Mouse (Mus musculus) CH12.LX (cell line): ENCODE measurements at regions not wholly inside any gene's neighbourhood (a gene's known extent, or its start where the extent isn't known, plus 50 kb on each side); places are given as distances from the start of the nearest gene placed in this dataset.

Source experiments
- EP300 ChIP-seq: IDR thresholded peaks from 2 replicates; pipeline ENCODE4 v1.6.1; 2011; ENCODE audit warnings: low read length, improper control_type of control experiment
- MXI1 ChIP-seq: IDR thresholded peaks from 2 replicates; pipeline ENCODE4 v1.6.1; 2011; ENCODE audit warnings: mild to moderate bottlenecking, low read depth, low read length, improper control_type of control experiment
- NELFE ChIP-seq: IDR thresholded peaks from 2 replicates; pipeline ENCODE4 v1.6.1; 2011; ENCODE audit warnings: low read depth, low read length, improper control_type of control experiment
- NRF1 ChIP-seq: IDR thresholded peaks from 2 replicates; pipeline ENCODE4 v1.6.1; 2014; ENCODE audit warnings: low read depth, mild to moderate bottlenecking, inconsistent platforms, low read length, improper control_type of control experiment, moderate library complexity
- TCF12 ChIP-seq: IDR thresholded peaks from 2 replicates; pipeline ENCODE4 v1.6.1; 2014; ENCODE audit warnings: low read depth, mild to moderate bottlenecking, inconsistent platforms, low read length, improper control_type of control experiment

DNA sequence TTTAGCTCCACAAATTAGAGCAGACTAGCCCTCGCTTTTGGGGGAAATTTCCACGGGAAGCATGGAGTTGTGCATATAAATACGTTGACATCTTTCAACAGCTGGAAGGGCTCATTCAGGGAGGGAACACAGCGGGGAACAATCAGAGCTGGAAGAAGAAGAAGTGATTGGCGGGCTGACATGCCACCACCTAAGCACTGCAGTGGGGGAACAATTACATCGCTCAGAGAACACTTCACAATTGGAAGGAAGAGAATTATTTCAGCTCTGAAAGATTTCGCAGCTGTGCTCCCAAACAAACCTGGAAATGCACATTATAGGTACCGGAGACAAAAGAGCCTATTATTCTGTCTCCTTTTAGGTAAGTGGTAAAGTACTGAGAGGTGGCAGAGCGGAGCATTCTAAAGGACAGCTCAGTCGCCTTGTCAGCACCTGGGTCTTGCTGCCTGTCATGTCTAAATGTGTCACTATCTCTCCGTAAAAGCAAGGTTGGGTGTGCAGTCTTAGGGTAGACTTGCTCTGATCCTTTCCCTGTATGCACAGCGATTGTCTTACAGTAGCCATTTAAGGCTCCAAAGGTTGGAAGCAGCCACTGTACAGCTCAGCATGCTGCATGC lies 223.6 kb downstream of the Unc5cl start:
- no peak for TF ChIP-seq NELFE
- TF ChIP-seq EP300, result no peak
- TF ChIP-seq TCF12, result no peak
- no peak for TF ChIP-seq NRF1
- TF ChIP-seq MXI1, result no peak
